Mouse (Mus musculus): ENCODE measurements around the gene Bpifb9b. TPM values are rescaled to one million over a fixed set of nuclear protein-coding genes. Genes with fewer than 3 reads are reported as not detected.
"Not testable (repeated sequence)": the region's sequence is repeated elsewhere in the genome, so short reads cannot be mapped to it uniquely, and the experiment has no call there.

Bpifb9b gene
- total and polyA plus RNA-seq, 2 experiments from 2014 or later, result 1.3 to 1.7 TPM

DNA sequence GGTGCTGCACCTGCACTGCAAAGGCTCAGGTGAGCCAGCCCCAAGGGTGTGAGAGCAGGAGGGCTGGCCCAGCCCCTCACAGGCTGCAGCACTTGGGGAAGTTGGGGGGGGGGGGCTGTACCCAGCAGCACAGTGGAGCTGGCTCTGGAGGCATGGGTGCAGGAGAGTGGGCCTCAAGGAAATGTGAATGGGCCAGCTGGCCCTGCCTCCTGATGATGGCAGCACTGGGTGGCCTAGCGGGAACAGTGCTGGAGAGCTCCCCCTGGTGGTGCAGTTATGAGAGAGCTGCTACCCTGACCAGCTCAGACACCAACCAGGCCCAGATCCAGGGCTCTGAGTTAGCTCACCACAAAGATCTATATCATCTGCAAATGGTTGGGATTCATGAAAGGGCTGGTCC is 6.5 kb upstream of the Bpifb9b start:
- peak; percentile 72 for TF ChIP-seq CTCF (IDR thresholded peaks at IDR 0.05)
- Histone ChIP-seq H3K4me3 (ENCODE audit: low read depth, low read length) (no peak overlapping the region), H3K4me2 (ENCODE audit: low read depth, low read length, poor library complexity, severe bottlenecking) (no peak overlapping the region), H3K9ac (replicated peaks; ENCODE audit: low read length, poor library complexity, severe bottlenecking) (no peak overlapping the region), H3K4me1 (ENCODE audit: insufficient read depth, low read length) (no peaks in the 10 kb centered on the region), H3K27me3 (ENCODE audit: insufficient read depth, low read length) (no peaks in the 10 kb centered on the region), H3K36me3 (ENCODE audit: insufficient read depth, low read length) (no peaks in the 10 kb centered on the region), H3K9me3 (ENCODE audit: low read length) (no peaks in the 10 kb centered on the region), H3K27ac (ENCODE audit: low read depth, low read length) (no peak overlapping the region)
- DNase-seq (ENCODE audit: low spot score), result peak; percentile 43
- WGBS, result 10% methylated on average over 1 of the region's 1 CpGs
- ATAC-seq (ENCODE audit: low FRiP score), result no peak

DNA sequence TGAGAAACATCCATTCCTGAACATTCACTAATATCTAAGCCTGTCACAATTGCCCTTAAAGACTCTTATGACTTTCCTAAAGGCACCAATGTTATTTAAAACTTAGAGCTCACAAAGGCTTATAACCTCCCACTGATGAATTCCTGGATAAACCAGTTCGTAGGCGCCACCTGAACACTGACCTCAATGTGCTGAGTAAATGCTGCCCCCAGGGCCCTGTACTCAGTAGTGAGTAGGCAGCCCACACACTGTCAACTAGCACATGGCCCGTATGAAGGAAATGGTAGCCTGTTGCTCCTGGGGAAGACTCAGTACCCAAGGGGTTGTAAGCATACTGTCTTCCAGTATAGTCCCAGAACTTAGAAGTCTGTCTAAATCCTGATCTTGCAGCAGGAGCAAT is 5.3 kb upstream of the Bpifb9b start:
- no peaks in the 10 kb centered on the region for H3K9me3 ChIP-seq (ENCODE audit: low read length)
- no peak overlapping the region for H3K4me3 ChIP-seq (ENCODE audit: low read depth, low read length)
- 89% methylated on average over 3 of the region's 3 CpGs for WGBS
- ATAC-seq (ENCODE audit: low FRiP score) (no peak), DNase-seq (ENCODE audit: low spot score) (no peak)
- H3K4me1 ChIP-seq (ENCODE audit: insufficient read depth, low read length), result no peaks in the 10 kb centered on the region
- no peaks in the 10 kb centered on the region for H3K36me3 ChIP-seq (ENCODE audit: insufficient read depth, low read length)
- no peaks in the 10 kb centered on the region for H3K27me3 ChIP-seq (ENCODE audit: insufficient read depth, low read length)
- H3K9ac ChIP-seq (replicated peaks; ENCODE audit: low read length, poor library complexity, severe bottlenecking), result no peak overlapping the region
- no peak overlapping the region for H3K4me2 ChIP-seq (ENCODE audit: low read depth, low read length, poor library complexity, severe bottlenecking)
- TF ChIP-seq CTCF (IDR thresholded peaks at IDR 0.05), result no peak
- H3K27ac ChIP-seq (ENCODE audit: low read depth, low read length), result no peak overlapping the region

DNA sequence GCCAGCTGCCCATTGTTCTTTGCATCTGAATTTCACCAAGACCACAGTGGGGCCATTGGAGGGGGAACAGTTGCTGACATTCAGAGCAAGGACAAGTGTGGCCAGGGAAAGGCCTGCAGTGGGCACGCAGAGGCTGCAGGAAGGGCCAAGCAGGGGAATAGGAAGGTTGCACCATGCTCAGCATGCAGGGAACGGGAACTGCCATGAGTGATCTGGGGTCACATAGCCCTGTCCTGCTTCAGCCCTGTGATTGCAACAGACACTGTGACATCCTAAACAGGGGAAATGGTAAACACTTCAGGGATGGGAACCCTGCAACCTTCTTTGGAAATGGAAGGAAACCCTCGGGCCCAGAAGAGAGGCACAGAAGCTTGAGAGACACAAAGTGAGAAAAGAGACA is 2.4 kb upstream of the Bpifb9b start:
- not testable (repeated sequence) for ATAC-seq (ENCODE audit: low FRiP score); H3K36me3 ChIP-seq (ENCODE audit: insufficient read depth, low read length); H3K27ac ChIP-seq (ENCODE audit: low read depth, low read length); H3K4me3 ChIP-seq (ENCODE audit: low read depth, low read length); H3K9ac ChIP-seq (replicated peaks; ENCODE audit: low read length, poor library complexity, severe bottlenecking); DNase-seq (ENCODE audit: low spot score); H3K4me2 ChIP-seq (ENCODE audit: low read depth, low read length, poor library complexity, severe bottlenecking); H3K9me3 ChIP-seq (ENCODE audit: low read length); H3K4me1 ChIP-seq (ENCODE audit: insufficient read depth, low read length); H3K27me3 ChIP-seq (ENCODE audit: insufficient read depth, low read length)
- WGBS, result 100% methylated on average over 1 of the region's 3 CpGs

- H3K9ac ChIP-seq (replicated peaks; ENCODE audit: low read length, poor library complexity, severe bottlenecking); H3K27me3 ChIP-seq (ENCODE audit: insufficient read depth, low read length); H3K4me3 ChIP-seq (ENCODE audit: low read depth, low read length); H3K4me2 ChIP-seq (ENCODE audit: low read depth, low read length, poor library complexity, severe bottlenecking); ATAC-seq (ENCODE audit: low FRiP score); H3K36me3 ChIP-seq (ENCODE audit: insufficient read depth, low read length); H3K9me3 ChIP-seq (ENCODE audit: low read length); H3K27ac ChIP-seq (ENCODE audit: low read depth, low read length); DNase-seq (ENCODE audit: low spot score); H3K4me1 ChIP-seq (ENCODE audit: insufficient read depth, low read length): not testable (repeated sequence)
- 78% methylated on average over 5 of the region's 5 CpGs for WGBS
These were observed 6.7 kb downstream of the Bpifb9b start for GRCm38 (mm10) chr2:154313771-154314170.

DNA sequence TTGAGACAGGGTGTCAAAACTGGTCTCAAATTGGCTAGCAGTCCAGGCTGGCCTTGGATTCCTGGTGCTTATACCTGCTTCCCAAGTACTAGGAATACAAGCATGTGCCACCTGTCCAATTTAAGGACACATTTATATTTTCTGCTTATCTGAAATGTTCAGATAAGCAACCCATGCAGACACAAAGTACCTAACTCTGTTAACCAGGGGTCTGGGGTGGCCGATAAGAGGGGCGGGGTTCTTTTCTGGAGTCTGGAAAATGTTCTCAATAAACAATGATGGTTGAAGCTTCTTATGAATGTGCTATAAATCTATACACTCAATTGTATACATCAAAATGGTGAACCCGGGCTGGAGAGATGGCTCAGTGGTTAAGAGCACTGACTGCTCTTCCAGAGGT is 19.8 kb downstream of the Bpifb9b start:
- no peaks in the 10 kb centered on the region for H3K27me3 ChIP-seq (ENCODE audit: insufficient read depth, low read length)
- H3K9me3 ChIP-seq (ENCODE audit: low read length), result no peaks in the 10 kb centered on the region
- no peak overlapping the region for H3K9ac ChIP-seq (replicated peaks; ENCODE audit: low read length, poor library complexity, severe bottlenecking)
- no peak overlapping the region for H3K4me3 ChIP-seq (ENCODE audit: low read depth, low read length)
- H3K4me2 ChIP-seq (ENCODE audit: low read depth, low read length, poor library complexity, severe bottlenecking), result no peak overlapping the region
- no peak for TF ChIP-seq CTCF (IDR thresholded peaks at IDR 0.05)
- H3K36me3 ChIP-seq (ENCODE audit: insufficient read depth, low read length), result no peaks in the 10 kb centered on the region
- ATAC-seq (ENCODE audit: low FRiP score) (no peak), DNase-seq (ENCODE audit: low spot score) (no peak)
- H3K4me1 ChIP-seq (ENCODE audit: insufficient read depth, low read length), result no peaks in the 10 kb centered on the region
- WGBS, result 94% methylated on average over 3 of the region's 3 CpGs
- no peak overlapping the region for H3K27ac ChIP-seq (ENCODE audit: low read depth, low read length)

GRCm38 (mm10) chr2:154335572-154335971 is 28.5 kb downstream of the Bpifb9b start:
- Histone ChIP-seq H3K4me3 (ENCODE audit: low read depth, low read length) (no peak overlapping the region), H3K9ac (replicated peaks; ENCODE audit: low read length, poor library complexity, severe bottlenecking) (no peak overlapping the region), H3K4me2 (ENCODE audit: low read depth, low read length, poor library complexity, severe bottlenecking) (no peak overlapping the region), H3K36me3 (ENCODE audit: insufficient read depth, low read length) (0 out of 2 replicates have a peak, but pooled peaks cover 3% of the 10 kb centered on the region), H3K27me3 (ENCODE audit: insufficient read depth, low read length) (no peaks in the 10 kb centered on the region), H3K9me3 (ENCODE audit: low read length) (no peaks in the 10 kb centered on the region), H3K4me1 (ENCODE audit: insufficient read depth, low read length) (no peaks in the 10 kb centered on the region), H3K27ac (ENCODE audit: low read depth, low read length) (no peak overlapping the region)
- DNase-seq (ENCODE audit: low spot score) (no peak), ATAC-seq (ENCODE audit: low FRiP score) (no peak)
- 82% methylated on average over 4 of the region's 4 CpGs for WGBS
- no peak for TF ChIP-seq CTCF (IDR thresholded peaks at IDR 0.05)

Data from midbrain, postnatal 0 days (tissue).